Mouse (Mus musculus): ENCODE results near the gene Hsd3b7.
A peak's percentile ranks its signal among the peaks of the same experiment; 100 is the strongest.

Gene Hsd3b7

GRCm38 (mm10) chr7:127776426-127776825 is 24.0 kb upstream of the Hsd3b7 start, which contains the start of gene Setd1a:
TSS of gene Setd1a (plus strand) at chr7:127776670.
- peak; percentile 52 to 74 for DNase-seq

- DNase-seq = peak; percentile 88 to 94
These were observed 23.4 kb upstream of the Hsd3b7 start for GRCm38 (mm10) chr7:127776878-127777473.

GRCm38 (mm10) chr7:127777474-127778266 is 22.7 kb upstream of the Hsd3b7 start:
- peak; percentile 33 to 58 for DNase-seq

GRCm38 (mm10) chr7:127778350-127778749 is 22.1 kb upstream of the Hsd3b7 start:
- no peak for DNase-seq

- DNase-seq = no peak
These were observed 15.1 kb upstream of the Hsd3b7 start, which contains the start of gene Gm49388 for GRCm38 (mm10) chr7:127785308-127785707. TSS of gene Gm49388 (plus strand) at chr7:127785608.

- no peak for DNase-seq
These were observed 3.1 kb upstream of the Hsd3b7 start for GRCm38 (mm10) chr7:127797076-127797845.

- no peak for DNase-seq
These were observed 1.8 kb upstream of the Hsd3b7 start for GRCm38 (mm10) chr7:127798591-127798990.

GRCm38 (mm10) chr7:127799211-127799610 is 1.2 kb upstream of the Hsd3b7 start:
- no peak for DNase-seq

GRCm38 (mm10) chr7:127799738-127800137 is 666 bp upstream of the Hsd3b7 start:
- DNase-seq = no peak

GRCm38 (mm10) chr7:127801010-127801621 is 712 bp downstream of the Hsd3b7 start:
- no peak for DNase-seq

GRCm38 (mm10) chr7:127802313-127802712 is 1.9 kb downstream of the Hsd3b7 start:
- DNase-seq = no peak

GRCm38 (mm10) chr7:127808821-127809220 is 8.4 kb downstream of the Hsd3b7 start:
- DNase-seq = no peak

- no peak for DNase-seq
These were observed 9.4 kb downstream of the Hsd3b7 start for GRCm38 (mm10) chr7:127809846-127810245.

- no peak for DNase-seq
These were observed 10.2 kb downstream of the Hsd3b7 start for GRCm38 (mm10) chr7:127810650-127811049.

- no peak for DNase-seq
These were observed 10.8 kb downstream of the Hsd3b7 start for GRCm38 (mm10) chr7:127811240-127811639.

GRCm38 (mm10) chr7:127812292-127812691 is 11.9 kb downstream of the Hsd3b7 start:
- DNase-seq = no peak

- no peak for DNase-seq
These were observed 13.4 kb downstream of the Hsd3b7 start for GRCm38 (mm10) chr7:127813821-127814220.

- DNase-seq = no peak
These were observed 14.0 kb downstream of the Hsd3b7 start for GRCm38 (mm10) chr7:127814241-127814921.

GRCm38 (mm10) chr7:127815116-127815665 is 14.8 kb downstream of the Hsd3b7 start:
- no peak for DNase-seq

- DNase-seq = peak; percentile 35 to 38
These were observed 15.8 kb downstream of the Hsd3b7 start for GRCm38 (mm10) chr7:127815954-127816821.

- DNase-seq = no peak
These were observed 16.6 kb downstream of the Hsd3b7 start for GRCm38 (mm10) chr7:127817053-127817452.

All from thymus, adult 18-20 months (tissue).